Mouse (Mus musculus): ENCODE measurements around the gene Mapk1ip1l. TPM values are rescaled to one million over a fixed set of nuclear protein-coding genes. Genes with fewer than 3 reads are reported as not detected.

Gene Mapk1ip1l
- total and polyA plus RNA-seq, 3 experiments, result 36.6 to 80.9 (median 51.5) TPM

DNA sequence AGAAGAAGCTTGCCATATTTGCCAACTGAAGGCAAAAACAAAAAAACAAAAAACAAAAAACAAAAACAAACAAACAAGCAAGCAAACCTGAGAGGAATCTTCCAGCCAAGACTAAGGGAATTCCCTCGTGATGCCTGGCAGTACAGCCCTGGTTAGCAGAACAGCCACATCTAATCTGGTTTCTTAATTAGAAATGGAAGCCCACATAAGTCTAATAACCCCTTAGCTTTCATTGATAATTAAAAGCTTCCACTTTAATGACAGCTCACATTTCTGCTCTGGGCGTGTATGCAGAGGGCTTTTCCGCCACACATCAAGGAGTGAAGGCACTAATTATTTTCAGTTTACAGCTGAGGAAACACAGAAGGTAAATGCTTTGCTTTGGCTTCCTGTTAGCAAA is 37.2 kb downstream of the Mapk1ip1l start:
- H3K4me1 ChIP-seq (ENCODE audit: control insufficient read depth in 1 of 2, insufficient read depth in 2 of 2), result peaks cover 0 to 7% of the 10 kb centered on the region in 2 experiments; a peak in 2 of 4 replicates
- H3K9me3 ChIP-seq (replicated peaks; ENCODE audit: low read length), result no peaks in the 10 kb centered on the region
- H3K36me3 ChIP-seq (replicated peaks in 1 of 2; ENCODE audit: control insufficient read depth in 1 of 2, insufficient read depth in 1 of 2, low read length in 1 of 2), result no peaks in the 10 kb centered on the region
- DNase-seq (ENCODE audit: extremely low read depth), result no peak
- no peaks in the 10 kb centered on the region for H3K79me2 ChIP-seq (replicated peaks; ENCODE audit: control insufficient read depth, extremely low read depth, insufficient read depth, poor library complexity, severe bottlenecking)
- H3K9ac ChIP-seq (ENCODE audit: insufficient read depth, low read depth), result 0 out of 2 replicates have a peak overlapping the region, but pooled peaks have one; percentile 18
- no peaks in the 10 kb centered on the region for H3K27me3 ChIP-seq (replicated peaks)
- dilution Hi-C loops (cut with MboI; ENCODE audit: extremely low pct_ligation_motif_present, extremely low pct_unique_long_range_greater_than_20kb, low sequenced_read_pairs), result no loop called here
- in situ Hi-C loops (cut with MboI; ENCODE audit: low pct_ligation_motif_present, low pct_unique_long_range_greater_than_20kb, low sequenced_read_pairs), result no loop called here
- H3K4me2 ChIP-seq (ENCODE audit: insufficient read depth, low read depth, poor library complexity, severe bottlenecking), result no peak overlapping the region
- H3K4me3 ChIP-seq (replicated peaks in 1 of 3; ENCODE audit: low read depth in 2 of 3, low read length in 2 of 3, poor library complexity in 1 of 3), result no peak overlapping the region
- TF ChIP-seq MYC (IDR thresholded peaks at IDR 0.05; ENCODE audit: low read depth, low read length), result 0 out of 2 replicates have a peak, but pooled peaks have one; percentile 9
- no peak for TF ChIP-seq MAX (IDR thresholded peaks at IDR 0.05; ENCODE audit: low read length)
- H3K27ac ChIP-seq (ENCODE audit: insufficient read depth, low read depth), result no peak overlapping the region

DNA sequence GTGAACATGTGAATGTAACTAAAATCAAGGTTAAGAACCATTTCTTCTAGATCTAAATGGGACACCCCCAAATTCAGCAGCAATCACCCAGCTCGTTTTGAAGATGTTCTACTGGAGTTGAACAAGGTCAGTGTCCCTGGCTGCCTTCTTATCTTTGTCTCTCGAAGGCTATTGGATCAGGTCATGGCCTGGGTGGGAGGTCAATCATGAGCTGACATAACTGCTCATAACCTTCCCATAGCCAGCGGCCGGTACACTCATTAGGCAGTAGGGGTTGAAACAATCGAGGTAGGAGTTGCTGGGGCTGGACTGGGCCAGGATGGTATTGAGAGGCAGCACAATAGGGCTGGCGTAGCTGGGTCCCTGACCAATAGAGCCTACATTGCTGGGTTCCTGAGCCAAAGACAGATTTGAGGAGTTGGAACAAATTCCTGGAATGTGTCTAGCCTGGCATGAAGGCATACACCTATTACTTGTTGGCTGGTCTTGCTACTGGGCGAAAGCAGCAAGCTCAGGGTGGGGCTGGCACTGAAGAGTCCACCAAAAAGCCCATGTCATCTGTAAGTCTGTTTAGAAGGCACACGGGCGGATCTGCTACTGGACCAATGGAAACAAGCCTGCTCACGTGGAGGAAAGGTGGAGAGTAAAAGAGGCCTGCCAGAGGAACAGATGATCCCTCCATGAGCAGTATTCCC is 42.3 kb downstream of the Mapk1ip1l start:
- dilution Hi-C loops (cut with MboI; ENCODE audit: extremely low pct_ligation_motif_present, extremely low pct_unique_long_range_greater_than_20kb, low sequenced_read_pairs), result no loop called here
- H3K27me3 ChIP-seq (replicated peaks), result no peaks in the 10 kb centered on the region
- no peak overlapping the region for H3K27ac ChIP-seq (ENCODE audit: insufficient read depth, low read depth)
- TF ChIP-seq CHD1 (IDR thresholded peaks at IDR 0.05; ENCODE audit: low read depth, low read length) (no peak), JUN (IDR thresholded peaks at IDR 0.05; ENCODE audit: insufficient read depth, low read depth, low read length) (no peak), RAD21 (IDR thresholded peaks at IDR 0.05; ENCODE audit: low read depth, low read length) (no peak), USF1 (IDR thresholded peaks at IDR 0.05; ENCODE audit: low read depth, low read length) (no peak), MEF2A (IDR thresholded peaks at IDR 0.05; ENCODE audit: borderline replicate concordance, low read depth, low read length) (no peak), POLR2A (IDR thresholded peaks at IDR 0.05; ENCODE audit: low read depth, low read length) (no peak), MYC (IDR thresholded peaks at IDR 0.05; ENCODE audit: low read depth, low read length) (no peak)
- no peaks in the 10 kb centered on the region for H3K9me3 ChIP-seq (replicated peaks; ENCODE audit: low read length)
- H3K4me3 ChIP-seq (replicated peaks in 1 of 3; ENCODE audit: low read depth in 2 of 3, low read length in 2 of 3, poor library complexity in 1 of 3), result no peak overlapping the region
- no peak overlapping the region for H3K4me2 ChIP-seq (ENCODE audit: insufficient read depth, low read depth, poor library complexity, severe bottlenecking)
- in situ Hi-C loops (cut with MboI; ENCODE audit: low pct_ligation_motif_present, low pct_unique_long_range_greater_than_20kb, low sequenced_read_pairs), result loop anchor here (5.0 kb wide), 1 partner anchor 37 kb away; no protein-coding TSS in a partner anchor
- peaks cover 0 to 7% of the 10 kb centered on the region in 2 experiments; a peak in 2 of 4 replicates for H3K4me1 ChIP-seq (ENCODE audit: control insufficient read depth in 1 of 2, insufficient read depth in 2 of 2)
- H3K36me3 ChIP-seq (replicated peaks in 1 of 2; ENCODE audit: control insufficient read depth in 1 of 2, insufficient read depth in 1 of 2, low read length in 1 of 2), result no peaks in the 10 kb centered on the region
- no peaks in the 10 kb centered on the region for H3K79me2 ChIP-seq (replicated peaks; ENCODE audit: control insufficient read depth, extremely low read depth, insufficient read depth, poor library complexity, severe bottlenecking)
- no peak overlapping the region for H3K9ac ChIP-seq (ENCODE audit: insufficient read depth, low read depth)
- no peak for DNase-seq (ENCODE audit: extremely low read depth)

DNA sequence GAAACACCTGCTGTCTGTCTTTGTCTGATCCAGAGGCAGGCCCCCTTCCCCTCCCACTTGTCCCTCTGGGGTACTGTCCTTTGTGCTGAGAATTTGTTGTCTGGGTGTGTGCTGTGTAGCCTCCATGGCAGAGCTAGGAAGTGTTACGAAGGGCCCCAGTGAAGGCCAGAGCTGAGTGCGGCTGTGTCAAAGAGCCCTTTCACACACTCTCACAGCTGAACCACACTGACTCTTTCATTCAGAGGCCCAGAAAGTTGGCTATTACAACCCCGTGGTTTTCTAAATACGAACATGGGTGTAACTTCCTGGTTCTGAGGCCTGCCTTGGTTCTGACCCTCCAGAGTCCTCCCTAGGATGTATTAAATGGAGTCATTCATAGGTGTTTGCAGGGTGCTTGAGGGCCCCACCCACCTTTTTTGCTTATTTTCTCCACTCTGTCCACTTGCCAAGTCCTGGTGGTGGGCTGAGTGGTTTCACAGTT is 43.8 kb downstream of the Mapk1ip1l start:
- no peaks in the 10 kb centered on the region for H3K79me2 ChIP-seq (replicated peaks; ENCODE audit: control insufficient read depth, extremely low read depth, insufficient read depth, poor library complexity, severe bottlenecking)
- H3K4me3 ChIP-seq (replicated peaks in 1 of 3; ENCODE audit: low read depth in 2 of 3, low read length in 2 of 3, poor library complexity in 1 of 3), result no peak overlapping the region
- no peak overlapping the region for H3K27ac ChIP-seq (ENCODE audit: insufficient read depth, low read depth)
- no peaks in the 10 kb centered on the region for H3K9me3 ChIP-seq (replicated peaks; ENCODE audit: low read length)
- DNase-seq (ENCODE audit: extremely low read depth), result no peak
- H3K4me1 ChIP-seq (ENCODE audit: control insufficient read depth in 1 of 2, insufficient read depth in 2 of 2), result peaks cover 0 to 6% of the 10 kb centered on the region in 2 experiments; a peak in 2 of 4 replicates
- no peaks in the 10 kb centered on the region for H3K36me3 ChIP-seq (replicated peaks in 1 of 2; ENCODE audit: control insufficient read depth in 1 of 2, insufficient read depth in 1 of 2, low read length in 1 of 2)
- no peak overlapping the region for H3K9ac ChIP-seq (ENCODE audit: insufficient read depth, low read depth)
- dilution Hi-C loops (cut with MboI; ENCODE audit: extremely low pct_ligation_motif_present, extremely low pct_unique_long_range_greater_than_20kb, low sequenced_read_pairs), result no loop called here
- no peak overlapping the region for H3K4me2 ChIP-seq (ENCODE audit: insufficient read depth, low read depth, poor library complexity, severe bottlenecking)
- in situ Hi-C loops (cut with MboI; ENCODE audit: low pct_ligation_motif_present, low pct_unique_long_range_greater_than_20kb, low sequenced_read_pairs), result loop anchor here (5.0 kb wide), 1 partner anchor 35 kb away; no protein-coding TSS in a partner anchor
- H3K27me3 ChIP-seq (replicated peaks), result no peaks in the 10 kb centered on the region
- TF ChIP-seq ZKSCAN1 (IDR thresholded peaks at IDR 0.05; ENCODE audit: borderline replicate concordance, low read depth, low read length), result no peak
- no peak for TF ChIP-seq JUND (conservative IDR thresholded peaks at IDR 0.05; ENCODE audit: low read depth, low read length)
- TF ChIP-seq MEF2A (IDR thresholded peaks at IDR 0.05; ENCODE audit: borderline replicate concordance, low read depth, low read length), result no peak
- no peak for TF ChIP-seq ZMIZ1 (IDR thresholded peaks at IDR 0.05; ENCODE audit: low read depth, low read length)
- no peak for TF ChIP-seq USF2 (conservative IDR thresholded peaks at IDR 0.05; ENCODE audit: low read depth, low read length)
- TF ChIP-seq RCOR1 (conservative IDR thresholded peaks at IDR 0.05; ENCODE audit: low read depth, low read length), result no peak
- no peak for TF ChIP-seq ZNF384 (IDR thresholded peaks at IDR 0.05; ENCODE audit: low read depth, low read length)
- no peak for TF ChIP-seq CHD1 (IDR thresholded peaks at IDR 0.05; ENCODE audit: low read depth, low read length)
- no peak for TF ChIP-seq CTCF (conservative IDR thresholded peaks at IDR 0.05 in 1 of 2, IDR thresholded peaks at IDR 0.05 in 1 of 2; ENCODE audit: low read depth in 2 of 2, low read length in 2 of 2)
- no peak for TF ChIP-seq ELF1 (IDR thresholded peaks at IDR 0.05; ENCODE audit: low read depth, low read length)
- TF ChIP-seq SMC3 (IDR thresholded peaks at IDR 0.05; ENCODE audit: low read depth, low read length), result no peak
- no peak for TF ChIP-seq BHLHE40 (IDR thresholded peaks at IDR 0.05; ENCODE audit: low read depth, low read length)
- TF ChIP-seq RAD21 (IDR thresholded peaks at IDR 0.05; ENCODE audit: low read depth, low read length), result no peak
- TF ChIP-seq ZC3H11A (IDR thresholded peaks at IDR 0.05; ENCODE audit: low read depth, low read length), result no peak
- TF ChIP-seq E2F4 (IDR thresholded peaks at IDR 0.05; ENCODE audit: insufficient replicate concordance, low read depth, low read length), result no peak
- no peak for TF ChIP-seq TBP (conservative IDR thresholded peaks at IDR 0.05; ENCODE audit: low read depth, low read length)
- TF ChIP-seq GABPA (IDR thresholded peaks at IDR 0.05; ENCODE audit: insufficient replicate concordance, low read depth, low read length), result no peak
- no peak for TF ChIP-seq KAT2A (IDR thresholded peaks at IDR 0.05; ENCODE audit: insufficient replicate concordance, low read length)
- no peak for TF ChIP-seq EP300 (IDR thresholded peaks at IDR 0.05; ENCODE audit: low read length)
